Mouse (Mus musculus) Patski (cell line): ENCODE results near the gene Apol7c. TPM values are rescaled to one million over a fixed set of nuclear protein-coding genes. Genes with fewer than 3 reads are reported as not detected.
"Not testable (repeated sequence)": the region's sequence is repeated elsewhere in the genome, so short reads cannot be mapped to it uniquely, and the experiment has no call there.

ENCODE experiments used
- ATAC-seq: fragments of 100-300 bp; one replicate; pipeline ENCODE4 v1.8.0; 2021
- CTCF ChIA-PET: fragments of 350-600 bp; sonication (Branson Sonifier 250); formaldehyde crosslinking; loops from one replicate; lab custom pipeline; 2022; ENCODE audit warnings: inconsistent platforms; lab: Charles Lee
- POLR2A ChIA-PET: fragments of 350-600 bp; sonication (Branson Sonifier 250); formaldehyde crosslinking; loops from one replicate; lab custom pipeline; 2022; ENCODE audit warnings: antibody characterized with exemption, inconsistent platforms; lab: Charles Lee
- DNase-seq: peaks from one replicate; pipeline ENCODE4 v3.0.0-alpha.2; 2011; ENCODE audit warnings: low read depth, low spot score
- H3K27me3 ChIP-seq: fragments of 371-371 bp; one replicate; pipeline ENCODE4 v1.5.1; 2021
- CTCF ChIP-seq: fragments of 100-300 bp; IDR thresholded peaks from one replicate; pipeline ENCODE4 v1.5.1; 2021
- in situ Hi-C: fragments of 300-500 bp; cut with MboI; formaldehyde crosslinking; loops from 3 replicates; pipeline ENCODE4 v1.11.1; 2018; ENCODE audit warnings: low pct_unique_long_range_greater_than_20kb, mixed read lengths
- polyA plus RNA-seq: library from polyadenylated mRNA; unstranded; gene quantifications from one replicate; pipeline ENCODE4 v1.2.3, GENCODE M21; 2021

The Apol7c gene
- polyA plus RNA-seq, 1 experiment from 2014 or later, result not detected

DNA sequence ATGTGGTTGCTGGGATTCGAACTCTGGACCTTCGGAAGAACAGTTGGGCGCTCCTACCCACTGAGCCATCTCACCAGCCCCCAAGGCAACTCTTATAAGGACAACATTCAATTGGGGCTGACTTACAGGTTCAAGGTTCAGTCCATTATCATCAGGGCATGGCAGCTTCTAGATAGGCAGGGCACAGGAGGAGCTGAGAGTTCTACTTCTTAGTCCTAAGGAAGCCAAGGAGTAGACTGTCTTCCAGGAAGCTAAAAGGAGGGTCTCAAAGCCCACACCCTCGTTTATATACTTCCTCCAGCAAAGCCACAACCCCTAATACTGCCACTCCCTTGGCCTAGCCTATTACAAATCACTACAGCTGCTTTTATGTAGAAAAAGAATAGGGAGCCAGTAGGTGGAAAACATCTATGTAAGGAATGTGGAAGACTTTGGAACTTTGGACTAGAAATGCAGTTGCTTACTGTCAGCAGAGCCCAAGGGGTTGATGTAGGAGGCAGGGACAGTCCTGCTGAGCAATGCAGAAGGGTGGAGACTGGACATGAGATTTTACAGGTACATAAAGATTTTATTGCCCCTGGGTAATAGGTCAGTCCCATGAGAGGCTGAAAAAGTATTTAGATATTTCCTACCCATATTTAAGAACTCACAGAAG is 50.8 kb downstream of the Apol7c start:
- POLR2A ChIA-PET, result no interaction called here
- no peaks in the 10 kb centered on the region for H3K27me3 ChIP-seq
- TF ChIP-seq CTCF, result no peak
- ATAC-seq (no peak), DNase-seq (no peak)
- CTCF ChIA-PET, result no interaction called here
- in situ Hi-C loops, result no loop called here

DNA sequence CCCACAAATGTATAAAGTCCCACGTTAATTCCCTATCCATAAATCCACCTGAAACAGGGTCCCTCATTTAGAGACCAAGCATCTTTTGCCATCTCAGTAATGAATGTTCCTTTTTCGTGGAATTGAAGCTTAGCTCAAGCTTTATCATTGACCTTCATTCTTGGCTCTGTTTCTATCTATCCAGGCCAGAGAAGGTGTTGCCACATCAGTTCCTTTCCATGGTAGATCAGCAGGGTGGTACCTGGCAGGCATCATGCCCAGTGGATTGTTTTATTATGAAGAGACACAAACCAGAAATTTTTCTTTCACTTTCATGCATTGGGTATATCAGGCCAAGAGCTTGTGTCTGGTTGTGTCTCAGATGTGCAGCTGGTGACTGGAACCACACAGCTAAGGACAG is 56.4 kb downstream of the Apol7c start, which contains the start of gene Apol10a:
Gene Apol10a (plus strand): TSS at position 355 of the 400 bp plus-strand sequence.
- POLR2A ChIA-PET, H3K27me3 ChIP-seq, in situ Hi-C loops, CTCF ChIA-PET, ATAC-seq, DNase-seq: not testable (repeated sequence)

Other genes with a start within 250 kb of the Apol7c start
- gene Rbfox2, start 226.3 kb downstream of the Apol7c start, polyA plus RNA-seq, result 53.2 TPM
- not detected for gene Apol7a, start 134.2 kb downstream of the Apol7c start, polyA plus RNA-seq
- gene Apol9a, start 122.2 kb downstream of the Apol7c start, polyA plus RNA-seq, result 0.12 TPM
- gene Apol7b, start 85.8 kb downstream of the Apol7c start, polyA plus RNA-seq, result not detected
- not detected for gene Apol10a, start 56.3 kb downstream of the Apol7c start, polyA plus RNA-seq
- 0.06 TPM for gene Apol11a, start 25.0 kb downstream of the Apol7c start, polyA plus RNA-seq
- not detected for gene 1700025B11Rik, start 28.6 kb upstream of the Apol7c start, polyA plus RNA-seq
- gene Apol10b, start 62.8 kb upstream of the Apol7c start, polyA plus RNA-seq, result 0.62 TPM
- not detected for gene Gm36245, start 65.9 kb upstream of the Apol7c start, polyA plus RNA-seq
- not detected for gene Apol11b, start 110.0 kb upstream of the Apol7c start, polyA plus RNA-seq
- 0.04 TPM for gene Apol7e, start 165.5 kb upstream of the Apol7c start, polyA plus RNA-seq
- 0.33 TPM for gene Apol9b, start 195.7 kb upstream of the Apol7c start, polyA plus RNA-seq
- gene Apol8, start 223.7 kb upstream of the Apol7c start, polyA plus RNA-seq, result 0.37 TPM